Mouse (Mus musculus) thymus, postnatal 14 days (tissue): ENCODE data around the gene Nkapd1.

Experiments used
- DNase-seq: peaks from one replicate; pipeline ENCODE4 v3.0.0; 2021

The Nkapd1 gene

DNA sequence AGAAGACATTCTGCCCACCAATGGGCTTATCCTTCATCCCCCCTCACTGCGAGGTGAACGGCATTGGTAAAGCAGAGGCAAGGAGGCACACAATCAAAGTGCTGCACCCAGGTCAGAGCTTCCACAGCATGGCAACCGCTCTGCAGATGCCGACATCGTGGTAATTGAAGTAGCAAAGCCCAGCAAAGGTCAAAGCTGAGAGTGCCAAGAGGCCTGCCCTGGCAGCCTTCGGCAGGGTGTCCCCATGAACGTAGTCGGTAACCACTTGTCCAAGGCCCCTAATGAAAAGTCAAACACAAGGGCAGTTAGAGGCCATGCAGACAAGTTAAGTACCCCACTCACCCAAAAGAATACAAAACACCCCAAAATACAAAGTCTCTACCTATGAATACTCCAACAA lies 20.3 kb downstream of the Nkapd1 start:
- no peak for DNase-seq

DNA sequence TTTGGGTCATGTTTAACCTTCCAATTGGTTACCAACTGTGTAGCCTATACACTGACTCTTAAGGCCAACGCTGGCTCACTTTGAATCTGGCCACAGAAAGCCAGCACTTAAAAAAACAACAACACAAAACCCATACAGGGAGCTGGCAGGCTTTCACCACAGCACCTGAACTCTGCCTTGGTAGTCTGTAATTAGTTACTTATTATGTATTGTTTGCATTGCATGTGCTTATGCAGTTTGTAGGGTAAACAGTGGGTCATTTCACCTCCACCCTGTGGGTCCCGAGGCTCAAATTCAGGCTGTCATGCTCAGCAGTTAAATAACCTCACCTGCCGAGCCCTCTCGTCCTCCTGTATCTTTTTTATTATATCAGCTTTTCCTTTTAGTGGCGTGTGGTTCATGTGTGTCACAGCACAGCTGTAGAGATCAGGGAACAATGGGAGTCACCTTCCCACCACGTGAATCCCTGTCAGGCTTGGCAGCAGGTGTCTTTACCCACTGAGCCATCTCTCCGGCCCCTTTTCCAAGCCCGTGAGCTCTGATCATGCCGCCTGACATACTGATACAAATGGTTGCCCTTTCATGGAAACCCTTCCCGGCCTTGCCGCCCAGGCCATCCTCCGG lies 22.4 kb downstream of the Nkapd1 start:
- DNase-seq: no peak

GRCm38 (mm10) chr9:50593544-50593943 lies 23.7 kb downstream of the Nkapd1 start:
- peak; percentile 55 for DNase-seq

DNA sequence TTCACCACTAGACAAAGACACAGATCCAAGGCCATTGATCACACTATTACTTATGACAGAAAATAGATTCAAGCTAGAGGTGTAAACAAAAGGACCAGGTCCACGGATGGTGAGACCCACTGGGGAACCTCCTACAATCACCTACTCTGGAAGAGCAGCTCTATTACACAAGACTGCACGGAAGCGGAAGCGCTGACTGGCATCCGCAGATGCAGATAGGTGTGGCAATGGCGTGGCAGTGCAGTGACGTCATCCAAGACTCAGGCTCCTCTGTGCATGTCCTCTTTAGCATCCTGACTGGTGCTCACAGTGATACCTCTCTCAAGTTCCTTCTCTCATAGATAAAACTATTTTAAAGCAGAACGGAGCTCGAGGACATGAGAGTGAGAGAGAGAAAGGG lies 24.3 kb downstream of the Nkapd1 start:
- no peak for DNase-seq

- no peak for DNase-seq
These were observed 26.3 kb downstream of the Nkapd1 start for GRCm38 (mm10) chr9:50590856-50591518.

GRCm38 (mm10) chr9:50586955-50587354 lies 30.3 kb downstream of the Nkapd1 start:
- DNase-seq: no peak

GRCm38 (mm10) chr9:50585145-50585818 lies 32.0 kb downstream of the Nkapd1 start:
- no peak for DNase-seq

DNA sequence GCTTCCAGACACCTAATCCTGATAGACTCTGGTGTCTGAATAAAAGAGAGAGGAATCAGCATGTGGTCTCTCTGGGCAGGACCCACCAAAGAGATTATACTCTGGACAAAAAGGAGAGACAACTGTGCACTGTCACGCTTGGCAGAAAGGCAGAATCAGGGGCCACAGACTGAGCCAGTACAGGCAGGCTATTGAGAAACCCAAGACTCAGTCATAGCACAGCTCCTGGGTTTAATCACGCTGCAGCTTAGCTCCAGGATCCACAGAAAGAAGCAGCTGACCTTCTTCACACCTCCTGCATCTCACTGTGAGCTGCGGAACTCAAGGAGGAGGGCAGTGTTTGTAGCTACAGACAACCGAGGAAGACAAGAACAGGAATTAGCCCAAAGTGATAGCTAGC lies 36.9 kb downstream of the Nkapd1 start:
- no peak for DNase-seq

GRCm38 (mm10) chr9:50569599-50570525 lies 47.4 kb downstream of the Nkapd1 start:
- DNase-seq: no peak

- DNase-seq: no peak
These were observed 49.4 kb downstream of the Nkapd1 start for GRCm38 (mm10) chr9:50567881-50568280.

- DNase-seq: no peak
These were observed 49.9 kb downstream of the Nkapd1 start for GRCm38 (mm10) chr9:50567372-50567771.

DNA sequence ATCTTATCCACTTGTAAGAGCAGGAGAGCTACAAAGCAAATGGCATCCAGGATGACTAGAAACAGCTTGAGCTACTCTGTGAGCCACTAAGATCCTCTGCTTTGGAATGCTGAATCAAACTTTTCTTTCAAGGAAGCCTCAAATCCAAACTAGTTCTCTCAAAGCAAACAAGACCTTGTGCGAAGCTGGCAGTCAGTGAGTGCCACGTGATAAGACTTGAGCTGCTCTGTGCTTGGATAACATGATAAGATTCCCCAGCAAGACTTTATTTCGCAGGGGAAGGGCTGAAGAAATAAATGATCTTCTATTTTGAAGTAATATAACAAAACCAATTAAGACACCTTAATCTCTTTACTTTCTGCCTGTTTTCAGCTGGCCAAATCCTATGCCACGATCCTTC lies 51.3 kb downstream of the Nkapd1 start:
- no peak for DNase-seq

- no peak for DNase-seq
These were observed 52.1 kb downstream of the Nkapd1 start for GRCm38 (mm10) chr9:50565173-50565572.

DNA sequence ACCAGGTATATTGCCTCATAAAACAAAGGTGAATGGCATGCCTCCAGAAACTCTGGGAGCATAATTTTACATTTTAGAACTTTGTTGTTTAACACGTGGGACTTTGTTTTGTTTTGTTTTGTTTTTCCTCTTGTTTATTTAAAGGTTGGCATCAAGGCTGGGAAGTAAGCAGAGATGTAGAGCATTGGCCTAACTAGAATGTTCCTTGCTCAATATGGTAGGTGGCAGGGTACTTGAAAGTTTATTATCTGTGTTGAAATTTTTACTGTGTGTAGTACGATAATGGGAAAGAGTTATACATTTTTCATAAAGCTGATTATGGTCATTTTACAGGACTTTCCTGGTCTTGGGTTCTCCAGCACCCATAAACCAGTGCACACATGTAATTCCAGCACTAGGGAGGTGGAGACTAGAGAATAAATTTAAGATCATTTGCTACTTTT lies 55.3 kb downstream of the Nkapd1 start:
- DNase-seq: no peak

- DNase-seq: no peak
These were observed 55.9 kb downstream of the Nkapd1 start, which contains the start of gene Tex12 for GRCm38 (mm10) chr9:50561145-50561917. Gene Tex12, minus strand, starts transcription at chr9:50561325.
